Mouse (Mus musculus): ENCODE data around the gene Psmf1. TPM values are rescaled to one million over a fixed set of nuclear protein-coding genes. Genes with fewer than 3 reads are reported as not detected.

Gene Psmf1
- polyA plus RNA-seq, 1 experiment from 2014 or later = 38.9 TPM

DNA sequence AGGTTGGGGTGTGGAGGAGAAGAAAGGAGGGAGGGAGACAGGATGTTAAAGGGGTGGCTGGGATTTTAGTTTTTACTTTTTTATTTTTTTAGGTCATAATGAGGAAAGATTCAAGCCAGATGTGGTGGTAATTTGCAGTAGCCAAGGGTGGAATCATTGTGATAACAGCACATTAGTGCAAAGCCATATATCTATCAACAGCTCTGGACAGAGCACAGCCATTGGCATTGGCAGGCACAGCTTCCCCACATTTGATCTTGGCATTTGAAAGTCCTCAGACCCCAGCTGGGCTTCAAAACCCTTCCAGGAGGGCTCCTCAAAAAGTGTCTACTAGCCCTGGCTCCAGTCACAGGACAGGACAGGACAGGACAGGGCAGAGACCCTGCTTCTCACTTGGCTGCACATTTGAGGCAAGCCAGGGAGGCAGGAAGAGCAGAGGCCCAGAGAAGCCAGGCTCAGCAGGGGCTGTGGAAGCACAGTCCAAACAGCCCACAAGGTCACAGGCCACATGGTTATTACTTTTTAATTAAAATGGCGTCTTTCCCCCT, 14.9 kb upstream of the Psmf1 start:
- H3K36me3 ChIP-seq (ENCODE audit: control insufficient read depth, insufficient read depth, low read length) = no peaks in the 10 kb centered on the region
- 22% methylated on average over 1 of the region's 1 CpGs for WGBS

DNA sequence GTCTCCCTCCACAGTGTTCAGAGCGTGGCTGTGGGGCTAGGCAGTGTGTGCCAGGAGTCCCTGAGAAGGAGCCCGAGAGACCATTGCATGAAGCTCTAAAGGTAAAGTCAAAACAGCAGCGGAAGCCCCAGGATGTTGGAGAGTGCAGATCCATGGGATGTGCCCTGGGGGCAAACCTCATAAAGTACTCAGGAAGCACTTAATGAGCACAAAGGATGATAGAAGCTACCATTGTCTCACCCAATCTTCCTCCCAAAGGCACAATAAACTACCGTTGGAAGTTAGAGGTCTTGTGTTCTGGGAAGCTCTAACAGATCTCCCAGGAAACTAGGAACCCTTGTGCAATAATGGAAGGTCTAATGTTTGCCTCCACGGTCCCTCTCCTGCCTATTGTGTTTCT, 13.5 kb upstream of the Psmf1 start:
- DNase-seq (ENCODE audit: low spot score) (peak; percentile 11), ATAC-seq (ENCODE audit: low read depth) (no peak)
- Histone ChIP-seq H3K4me1 (ENCODE audit: control insufficient read depth, insufficient read depth, low read length) (no peaks in the 10 kb centered on the region), H3K36me3 (ENCODE audit: control insufficient read depth, insufficient read depth, low read length) (no peaks in the 10 kb centered on the region), H3K9me3 (ENCODE audit: control insufficient read depth, low read length) (no peaks in the 10 kb centered on the region), H3K4me2 (ENCODE audit: low read depth, low read length) (no peak overlapping the region), H3K9ac (ENCODE audit: low read depth, low read length) (no peak overlapping the region), H3K27ac (replicated peaks; ENCODE audit: low read depth, low read length) (no peak overlapping the region), H3K4me3 (ENCODE audit: low read depth, low read length) (no peak overlapping the region), H3K27me3 (replicated peaks; ENCODE audit: control insufficient read depth, insufficient read depth, low read length) (no peaks in the 10 kb centered on the region)
- WGBS = 46% methylated on average over 5 of the region's 5 CpGs

More for the DNA sequence above, 14.9 kb upstream of the Psmf1 start:
- Histone ChIP-seq H3K4me1 (ENCODE audit: control insufficient read depth, insufficient read depth, low read length) (no peaks in the 10 kb centered on the region), H3K27me3 (replicated peaks; ENCODE audit: control insufficient read depth, insufficient read depth, low read length) (no peaks in the 10 kb centered on the region), H3K4me3 (ENCODE audit: low read depth, low read length) (no peak overlapping the region), H3K4me2 (ENCODE audit: low read depth, low read length) (no peak overlapping the region), H3K9me3 (ENCODE audit: control insufficient read depth, low read length) (no peaks in the 10 kb centered on the region), H3K9ac (ENCODE audit: low read depth, low read length) (no peak overlapping the region), H3K27ac (replicated peaks; ENCODE audit: low read depth, low read length) (no peak overlapping the region)
- no peak for ATAC-seq (ENCODE audit: low read depth)
- DNase-seq (ENCODE audit: low spot score) = no peak

GRCm38 (mm10) chr2:151756277-151757061, 12.5 kb upstream of the Psmf1 start:
- ATAC-seq (ENCODE audit: low read depth) (no peak), DNase-seq (ENCODE audit: low spot score) (no peak)
- Histone ChIP-seq H3K4me3 (ENCODE audit: low read depth, low read length) (no peak overlapping the region), H3K27ac (replicated peaks; ENCODE audit: low read depth, low read length) (no peak overlapping the region), H3K9ac (ENCODE audit: low read depth, low read length) (no peak overlapping the region), H3K9me3 (ENCODE audit: control insufficient read depth, low read length) (no peaks in the 10 kb centered on the region), H3K4me2 (ENCODE audit: low read depth, low read length) (no peak overlapping the region), H3K4me1 (ENCODE audit: control insufficient read depth, insufficient read depth, low read length) (no peaks in the 10 kb centered on the region), H3K36me3 (ENCODE audit: control insufficient read depth, insufficient read depth, low read length) (no peaks in the 10 kb centered on the region), H3K27me3 (replicated peaks; ENCODE audit: control insufficient read depth, insufficient read depth, low read length) (no peaks in the 10 kb centered on the region)
- 33% methylated on average over 9 of the region's 9 CpGs for WGBS

DNA sequence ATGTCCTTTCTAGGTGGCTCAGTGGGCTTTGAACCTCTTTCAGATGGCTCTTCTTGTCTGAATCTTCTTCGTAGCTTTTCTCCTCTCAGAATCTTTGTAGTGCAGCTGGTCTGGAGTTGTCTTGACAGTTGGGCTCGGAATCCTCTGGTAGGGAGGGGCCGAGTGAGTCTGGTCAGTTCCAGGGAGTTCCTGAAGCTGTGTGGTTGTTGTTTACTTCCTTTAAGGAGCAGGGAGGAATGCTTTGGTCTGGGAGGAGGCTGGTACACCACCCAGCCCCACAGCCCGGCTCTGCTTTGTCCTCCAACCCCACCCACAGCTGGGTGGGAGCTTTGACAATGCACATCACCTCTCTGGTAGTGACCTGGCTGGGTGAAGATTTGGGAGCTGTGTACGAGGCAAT, 7.3 kb upstream of the Psmf1 start:
- no peak overlapping the region for H3K9ac ChIP-seq (ENCODE audit: low read depth, low read length)
- H3K36me3 ChIP-seq (ENCODE audit: control insufficient read depth, insufficient read depth, low read length) = no peaks in the 10 kb centered on the region
- H3K4me2 ChIP-seq (ENCODE audit: low read depth, low read length) = no peak overlapping the region
- 0 out of 2 replicates have a peak, but pooled peaks cover 3% of the 10 kb centered on the region for H3K27me3 ChIP-seq (replicated peaks; ENCODE audit: control insufficient read depth, insufficient read depth, low read length)
- WGBS = 75% methylated on average over 5 of the region's 5 CpGs
- no peak for DNase-seq (ENCODE audit: low spot score)
- no peak overlapping the region for H3K4me3 ChIP-seq (ENCODE audit: low read depth, low read length)
- no peak overlapping the region for H3K27ac ChIP-seq (replicated peaks; ENCODE audit: low read depth, low read length)
- ATAC-seq (ENCODE audit: low read depth) = no peak
- H3K4me1 ChIP-seq (ENCODE audit: control insufficient read depth, insufficient read depth, low read length) = no peaks in the 10 kb centered on the region
- H3K9me3 ChIP-seq (ENCODE audit: control insufficient read depth, low read length) = no peaks in the 10 kb centered on the region

GRCm38 (mm10) chr2:151747847-151748705, 4.1 kb upstream of the Psmf1 start:
- Histone ChIP-seq H3K4me1 (ENCODE audit: control insufficient read depth, insufficient read depth, low read length) (no peaks in the 10 kb centered on the region), H3K27ac (replicated peaks; ENCODE audit: low read depth, low read length) (no peak overlapping the region), H3K36me3 (ENCODE audit: control insufficient read depth, insufficient read depth, low read length) (no peaks in the 10 kb centered on the region), H3K27me3 (replicated peaks; ENCODE audit: control insufficient read depth, insufficient read depth, low read length) (0 out of 2 replicates have a peak, but pooled peaks cover 7% of the 10 kb centered on the region), H3K4me3 (ENCODE audit: low read depth, low read length) (no peak overlapping the region), H3K9ac (ENCODE audit: low read depth, low read length) (no peak overlapping the region), H3K9me3 (ENCODE audit: control insufficient read depth, low read length) (no peaks in the 10 kb centered on the region), H3K4me2 (ENCODE audit: low read depth, low read length) (no peak overlapping the region)
- ATAC-seq (ENCODE audit: low read depth) (peak; percentile 60; the same call in 1 of the 2 replicates), DNase-seq (ENCODE audit: low spot score) (peak; percentile 84)
- WGBS = 35% methylated on average over 19 of the region's 19 CpGs

DNA sequence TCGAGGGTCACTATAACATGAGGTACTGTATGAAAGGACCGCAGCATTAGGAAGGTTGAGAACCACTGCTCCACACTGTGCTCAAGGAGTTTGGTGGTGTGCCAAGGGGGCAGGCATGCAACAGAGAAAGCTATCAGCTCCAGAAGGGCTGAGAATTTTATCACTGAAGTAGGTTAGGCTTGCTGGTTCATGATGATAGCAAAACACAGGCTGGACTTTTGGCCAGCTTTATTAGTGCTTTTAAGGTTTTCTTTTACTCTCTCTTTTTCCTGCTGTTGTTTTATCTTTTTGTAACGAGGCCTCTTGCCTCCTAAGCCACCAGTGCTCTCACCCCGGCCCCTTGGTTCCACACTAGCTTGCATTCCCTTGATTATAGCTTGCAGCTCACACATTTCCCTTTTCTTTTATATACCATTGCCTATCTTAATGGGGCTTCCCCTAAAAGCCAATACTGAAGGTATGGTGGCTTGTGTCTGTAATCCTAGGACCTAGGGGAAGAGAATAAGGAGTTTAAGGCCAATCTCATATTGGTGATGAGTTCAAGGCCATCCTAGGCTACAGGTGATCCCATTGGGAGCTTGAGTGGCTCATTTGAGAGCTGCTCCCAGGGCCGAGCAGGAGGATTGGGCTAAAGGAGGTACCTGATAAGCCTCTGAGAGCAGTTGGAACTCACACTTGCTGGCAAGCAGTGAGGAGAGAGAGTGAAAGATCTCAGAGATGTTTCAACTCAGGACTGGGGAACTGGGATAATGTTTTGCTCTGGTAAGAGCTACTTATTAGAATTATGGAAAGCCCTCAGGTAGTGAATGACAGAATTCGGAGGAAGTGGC, 921 bp downstream of the Psmf1 start:
- Histone ChIP-seq H3K9me3 (ENCODE audit: control insufficient read depth, low read length) (no peaks in the 10 kb centered on the region), H3K4me1 (ENCODE audit: control insufficient read depth, insufficient read depth, low read length) (peaks cover 14% of the 10 kb centered on the region), H3K36me3 (ENCODE audit: control insufficient read depth, insufficient read depth, low read length) (no peaks in the 10 kb centered on the region), H3K4me3 (ENCODE audit: low read depth, low read length) (no peak overlapping the region), H3K9ac (ENCODE audit: low read depth, low read length) (no peak overlapping the region), H3K27me3 (replicated peaks; ENCODE audit: control insufficient read depth, insufficient read depth, low read length) (0 out of 2 replicates have a peak, but pooled peaks cover 7% of the 10 kb centered on the region), H3K4me2 (ENCODE audit: low read depth, low read length) (no peak overlapping the region), H3K27ac (replicated peaks; ENCODE audit: low read depth, low read length) (no peak overlapping the region)
- 58% methylated on average over 6 of the region's 6 CpGs for WGBS
- no peak for DNase-seq (ENCODE audit: low spot score)
- no peak for ATAC-seq (ENCODE audit: low read depth)

- Histone ChIP-seq H3K36me3 (ENCODE audit: control insufficient read depth, insufficient read depth, low read length) (no peaks in the 10 kb centered on the region), H3K9me3 (ENCODE audit: control insufficient read depth, low read length) (no peaks in the 10 kb centered on the region), H3K4me2 (ENCODE audit: low read depth, low read length) (no peak overlapping the region), H3K4me1 (ENCODE audit: control insufficient read depth, insufficient read depth, low read length) (peaks cover 14% of the 10 kb centered on the region), H3K27me3 (replicated peaks; ENCODE audit: control insufficient read depth, insufficient read depth, low read length) (0 out of 2 replicates have a peak, but pooled peaks cover 4% of the 10 kb centered on the region), H3K4me3 (ENCODE audit: low read depth, low read length) (no peak overlapping the region), H3K9ac (ENCODE audit: low read depth, low read length) (no peak overlapping the region), H3K27ac (replicated peaks; ENCODE audit: low read depth, low read length) (no peak overlapping the region)
- WGBS = 93% methylated on average over 1 of the region's 1 CpGs
- DNase-seq (ENCODE audit: low spot score) (no peak), ATAC-seq (ENCODE audit: low read depth) (no peak)
These were observed 1.9 kb downstream of the Psmf1 start for GRCm38 (mm10) chr2:151742084-151742483.

Data from embryonic facial prominence, embryonic 14.5 days (tissue).